Mouse (Mus musculus): ENCODE results near the gene Ltbp2.

The Ltbp2 gene

GRCm38 (mm10) chr12:84840734-84841133 is 35.6 kb downstream of the Ltbp2 start:
- no peak for DNase-seq (ENCODE audit: low read depth, low spot score)

DNA sequence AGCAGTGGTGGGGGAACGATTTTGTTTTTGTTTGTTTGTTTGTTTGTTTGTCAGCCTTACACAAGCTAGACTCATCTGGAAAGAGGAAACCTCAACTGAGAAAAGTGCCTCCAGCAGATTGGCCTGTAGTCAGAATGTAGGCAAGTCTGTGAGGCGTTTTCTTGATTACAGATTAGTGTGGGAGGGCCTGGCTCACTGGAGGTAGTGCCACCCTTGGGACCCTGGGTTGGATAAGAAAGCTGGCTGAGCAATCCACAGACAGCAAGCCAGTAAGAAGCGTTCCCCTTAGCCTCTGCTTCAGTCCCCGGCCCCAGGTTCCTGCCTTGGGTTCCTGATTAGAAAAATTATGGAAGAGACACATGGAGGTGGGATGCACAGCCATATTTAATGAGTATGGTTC is 36.4 kb downstream of the Ltbp2 start:
- no peak for DNase-seq (ENCODE audit: low read depth, low spot score)

DNA sequence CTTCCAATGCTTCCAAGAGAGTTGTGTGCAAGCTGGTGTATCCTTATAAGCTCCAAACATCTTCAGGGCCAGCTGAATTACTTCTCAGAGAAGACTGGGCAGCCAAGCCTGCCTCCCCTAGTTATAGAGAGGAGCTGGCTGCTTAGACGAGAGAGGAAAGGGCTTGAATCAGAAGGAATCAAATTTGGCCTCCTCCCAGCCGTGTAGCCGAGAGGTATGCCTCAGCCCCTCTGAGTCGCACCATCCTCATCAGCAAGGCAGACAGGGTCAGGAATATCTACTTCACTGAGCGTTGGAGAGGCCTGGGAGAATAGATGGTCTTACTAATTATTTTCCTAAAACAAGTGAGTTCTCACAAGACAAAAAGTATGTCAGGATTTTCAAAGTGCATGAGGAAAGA is 40.7 kb downstream of the Ltbp2 start:
- DNase-seq (ENCODE audit: low read depth, low spot score) = no peak

DNA sequence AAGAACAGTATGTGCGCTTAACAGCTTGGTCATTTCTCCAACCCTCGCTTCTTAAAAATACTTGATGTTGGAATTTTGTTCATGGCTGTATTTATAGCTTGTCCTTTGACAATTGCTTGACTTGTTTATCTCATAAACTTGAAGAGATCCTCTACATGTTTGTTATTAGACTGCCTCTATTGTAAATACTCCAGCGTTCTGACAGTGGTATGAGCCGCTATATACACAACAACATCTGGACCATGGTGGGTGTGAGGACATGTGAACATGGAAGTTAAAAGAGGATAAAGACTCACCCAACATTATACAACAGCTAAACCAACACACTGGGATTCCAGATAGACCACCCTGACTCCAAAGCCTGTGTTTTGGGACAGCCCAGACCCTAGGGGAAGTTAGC is 41.6 kb downstream of the Ltbp2 start:
- DNase-seq (ENCODE audit: low read depth, low spot score) = no peak

- no peak for DNase-seq (ENCODE audit: low read depth, low spot score)
Measured at GRCm38 (mm10) chr12:84831648-84832047, 44.7 kb downstream of the Ltbp2 start.

DNA sequence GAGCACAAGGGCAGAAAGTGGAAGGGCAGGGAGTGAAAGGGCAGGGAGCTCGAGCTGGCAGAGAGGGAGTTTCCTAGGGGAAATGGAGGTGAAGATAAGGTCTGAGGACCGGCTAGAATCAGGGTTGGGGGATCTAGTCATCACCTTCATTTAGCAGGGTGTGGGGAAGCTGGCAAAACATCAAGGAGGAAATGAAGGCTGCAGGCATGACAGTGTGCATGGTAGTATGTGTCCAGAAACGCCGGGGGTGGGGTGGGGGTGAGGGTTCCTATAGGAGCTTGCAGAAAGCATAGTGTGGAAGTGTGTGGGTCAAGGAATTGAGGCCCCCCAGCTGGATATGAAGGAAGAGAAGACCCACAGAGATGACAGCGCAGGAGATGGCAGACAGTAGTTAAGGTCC is 45.2 kb downstream of the Ltbp2 start:
- DNase-seq (ENCODE audit: low read depth, low spot score) = no peak

DNA sequence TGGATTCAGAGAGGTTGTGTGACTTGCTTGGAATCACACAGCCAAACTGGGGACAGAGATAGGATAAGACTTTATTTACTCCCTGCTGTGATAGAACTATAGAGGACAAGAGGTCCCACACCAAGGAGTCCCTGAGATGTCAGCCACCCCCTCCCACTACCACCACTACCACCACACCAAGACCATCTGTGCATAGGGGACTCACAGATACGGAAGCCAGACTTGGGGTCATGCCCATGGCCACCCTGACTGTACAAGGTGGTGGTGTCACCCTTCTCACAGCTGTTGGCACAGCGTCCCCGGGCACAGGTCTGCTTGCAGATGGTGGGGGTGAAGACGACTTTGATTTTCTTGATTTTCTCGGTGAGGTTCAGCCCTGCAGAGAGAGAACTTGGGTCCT is 45.9 kb downstream of the Ltbp2 start:
- DNase-seq (ENCODE audit: low read depth, low spot score) = no peak

GRCm38 (mm10) chr12:84829913-84830312 is 46.4 kb downstream of the Ltbp2 start:
- no peak for DNase-seq (ENCODE audit: low read depth, low spot score)

DNA sequence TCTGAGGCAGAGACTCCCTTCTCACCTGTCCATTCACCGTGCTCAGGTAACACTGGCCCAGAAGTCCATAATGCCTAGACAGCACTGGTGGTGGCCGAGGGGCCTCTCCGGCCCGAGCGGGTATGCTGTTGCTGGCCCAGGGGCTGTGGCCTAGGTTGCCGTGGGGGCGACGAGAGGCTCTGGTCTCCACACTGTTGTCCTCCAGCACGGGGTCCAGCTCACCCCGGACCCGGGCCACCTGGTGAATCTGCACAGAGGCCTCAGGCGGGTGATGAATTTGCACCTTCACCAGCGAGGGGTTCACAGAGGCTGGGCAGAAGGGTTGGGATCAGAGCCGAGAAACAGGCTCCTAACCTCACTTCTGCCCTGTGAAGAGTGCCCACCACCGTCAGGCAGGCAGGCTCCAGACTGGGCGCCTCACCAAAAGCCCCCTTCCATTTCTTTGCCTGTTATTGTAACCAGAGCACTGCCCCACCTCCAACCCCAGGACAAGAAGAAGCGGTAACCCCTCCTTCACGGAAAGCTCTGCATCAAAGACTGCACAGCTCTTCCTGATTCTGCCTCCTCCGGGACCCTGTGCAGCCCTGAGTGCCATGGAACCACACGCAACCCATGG is 47.1 kb downstream of the Ltbp2 start:
- no peak for DNase-seq (ENCODE audit: low read depth, low spot score)

DNA sequence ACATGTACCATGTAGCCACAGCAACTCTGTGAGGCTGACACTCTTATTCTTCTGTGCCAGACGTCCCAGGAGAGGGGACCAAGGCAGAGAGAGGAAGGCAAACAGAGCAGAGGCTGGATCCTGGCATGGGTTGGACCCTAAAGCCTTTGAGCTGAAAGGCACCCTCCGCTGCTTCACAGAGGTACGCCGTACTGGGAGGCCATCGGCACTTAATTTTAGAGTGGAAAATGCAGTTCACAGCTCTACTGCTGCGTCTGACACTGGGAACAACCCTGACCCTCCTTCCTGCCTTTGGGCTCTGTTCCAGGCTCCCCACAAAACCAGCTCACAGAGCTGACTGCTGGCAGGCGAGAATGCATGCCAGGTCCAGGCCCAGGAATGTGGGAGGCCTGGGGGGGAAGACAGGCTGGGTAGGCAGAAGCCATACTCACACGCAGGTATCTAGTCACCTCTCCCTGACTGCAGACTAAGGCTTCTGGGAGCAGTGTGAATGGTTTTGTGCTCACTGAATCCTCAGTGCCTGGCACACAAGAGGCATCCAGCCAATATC is 48.9 kb downstream of the Ltbp2 start:
- DNase-seq (ENCODE audit: low read depth, low spot score) = no peak

- no peak for DNase-seq (ENCODE audit: low read depth, low spot score)
Measured at GRCm38 (mm10) chr12:84824203-84824602, 52.1 kb downstream of the Ltbp2 start.

DNA sequence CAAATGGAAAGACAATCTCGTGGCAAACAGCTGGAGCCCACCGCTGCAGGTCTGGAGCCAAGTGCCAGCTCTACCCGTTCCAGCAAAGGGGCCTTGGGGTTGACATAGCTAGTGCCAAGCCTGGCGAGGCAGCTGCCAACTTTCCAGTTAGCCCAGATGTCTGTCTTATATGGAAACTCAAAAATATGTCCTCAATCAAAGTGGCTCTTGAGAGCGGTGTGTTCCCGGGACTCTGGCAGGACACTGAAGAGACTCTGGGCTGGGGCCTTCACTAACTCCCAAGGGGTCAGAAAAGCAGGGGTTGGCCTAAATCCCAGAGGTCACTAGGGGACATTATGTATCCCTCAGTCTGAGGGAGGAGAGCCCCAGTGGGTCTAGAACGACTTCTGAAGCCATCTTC is 52.7 kb downstream of the Ltbp2 start:
- DNase-seq (ENCODE audit: low read depth, low spot score) = no peak

- peak; percentile 32 for DNase-seq (ENCODE audit: low read depth, low spot score)
Measured at GRCm38 (mm10) chr12:84819236-84820168, 56.8 kb downstream of the Ltbp2 start.

- DNase-seq (ENCODE audit: low read depth, low spot score) = no peak
Measured at GRCm38 (mm10) chr12:84818496-84818895, 57.8 kb downstream of the Ltbp2 start.

DNA sequence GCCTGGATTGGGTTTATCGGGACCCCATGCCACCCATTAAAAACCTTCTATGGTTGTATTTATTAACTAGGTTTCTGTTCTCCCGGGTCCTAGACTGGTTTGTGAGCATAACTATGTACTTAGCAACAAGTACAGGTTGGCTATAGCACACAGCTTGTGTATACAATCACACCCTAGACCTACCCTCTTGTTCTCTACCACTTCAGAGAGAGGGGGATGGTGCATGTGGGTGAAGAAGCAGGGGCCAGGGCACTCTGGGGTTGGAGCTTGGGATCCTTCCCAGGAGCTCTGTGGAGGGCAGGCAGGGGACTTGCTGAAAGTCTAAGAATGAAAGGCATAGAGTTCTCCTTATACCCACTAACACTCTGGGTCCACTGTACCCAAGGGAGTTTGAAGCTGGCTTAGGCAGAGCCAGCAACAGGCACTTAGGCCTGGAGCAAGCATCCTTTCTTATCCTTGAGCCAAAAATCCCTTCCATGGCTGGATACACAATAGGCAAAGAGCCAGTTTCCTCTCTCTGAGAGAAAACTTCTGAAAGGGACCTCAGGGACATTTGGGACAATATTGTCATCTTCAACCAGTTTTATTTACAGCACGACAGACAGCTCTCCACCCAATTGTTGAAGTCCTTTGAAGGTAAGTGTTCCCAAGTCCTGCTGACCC is 61.5 kb downstream of the Ltbp2 start:
- DNase-seq (ENCODE audit: low read depth, low spot score) = no peak

GRCm38 (mm10) chr12:84813773-84814172 is 62.6 kb downstream of the Ltbp2 start:
- DNase-seq (ENCODE audit: low read depth, low spot score) = no peak

DNA sequence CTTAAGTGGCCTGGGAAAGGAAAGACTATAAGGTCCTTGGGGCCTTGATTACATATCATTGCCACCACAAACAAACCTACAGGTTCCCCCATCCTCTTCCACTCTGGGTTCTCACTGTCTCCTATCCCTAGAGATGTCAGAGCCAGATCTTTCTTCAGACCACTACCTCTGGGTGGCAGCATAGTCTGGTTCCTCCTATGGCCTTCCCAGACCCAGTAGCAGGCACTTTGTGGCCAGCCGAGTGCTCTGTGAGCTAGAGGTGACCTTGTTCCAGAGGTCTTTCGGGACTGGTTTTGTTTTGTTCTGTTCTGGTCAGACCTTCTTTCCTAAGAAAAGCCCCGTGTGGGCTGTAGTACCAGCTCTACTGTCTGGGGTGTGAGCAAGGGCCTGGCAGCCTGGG is 64.3 kb downstream of the Ltbp2 start:
- DNase-seq (ENCODE audit: low read depth, low spot score) = no peak

DNA sequence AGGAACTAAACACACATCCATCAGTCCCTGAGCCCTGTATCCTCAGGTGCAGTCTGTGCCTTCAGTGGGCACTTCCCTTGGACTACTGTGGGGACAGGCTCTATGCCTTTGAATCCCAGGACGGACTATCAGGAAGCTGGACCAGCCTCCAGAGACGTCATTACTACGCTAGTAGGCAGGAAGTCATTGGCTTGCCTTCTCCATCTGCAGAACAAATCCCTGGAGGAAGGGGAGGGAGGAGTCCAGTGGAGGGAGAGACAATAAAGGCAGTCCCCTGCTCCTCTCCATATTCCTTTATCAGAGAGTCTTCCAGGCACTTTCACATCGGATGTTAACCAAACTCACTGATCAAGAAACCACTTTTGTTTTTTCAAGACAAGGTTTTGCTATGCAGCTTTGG is 64.8 kb downstream of the Ltbp2 start:
- DNase-seq (ENCODE audit: low read depth, low spot score) = no peak

- DNase-seq (ENCODE audit: low read depth, low spot score) = no peak
Measured at GRCm38 (mm10) chr12:84810810-84811209, 65.5 kb downstream of the Ltbp2 start.

DNA sequence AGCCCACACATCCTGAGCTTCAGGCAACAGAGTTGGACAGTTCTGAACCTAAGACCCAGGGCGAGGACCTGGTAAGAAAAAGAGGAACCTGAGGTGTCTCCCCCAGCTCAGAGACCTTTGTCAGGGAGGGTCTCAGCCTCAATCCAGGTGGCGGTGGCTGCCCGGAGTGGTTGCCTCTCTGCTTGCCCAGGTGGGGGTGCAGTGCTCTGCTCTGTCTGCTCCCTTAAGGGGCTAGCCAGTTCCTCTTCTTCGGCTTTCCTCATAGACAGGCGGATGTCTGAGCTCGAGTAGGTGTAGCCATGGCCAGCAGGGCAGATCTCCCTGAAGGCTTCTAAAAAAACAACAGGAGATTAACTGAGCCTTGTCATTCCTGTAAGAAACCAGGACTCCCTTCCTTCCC is 67.3 kb downstream of the Ltbp2 start:
- DNase-seq (ENCODE audit: low read depth, low spot score) = no peak

DNA sequence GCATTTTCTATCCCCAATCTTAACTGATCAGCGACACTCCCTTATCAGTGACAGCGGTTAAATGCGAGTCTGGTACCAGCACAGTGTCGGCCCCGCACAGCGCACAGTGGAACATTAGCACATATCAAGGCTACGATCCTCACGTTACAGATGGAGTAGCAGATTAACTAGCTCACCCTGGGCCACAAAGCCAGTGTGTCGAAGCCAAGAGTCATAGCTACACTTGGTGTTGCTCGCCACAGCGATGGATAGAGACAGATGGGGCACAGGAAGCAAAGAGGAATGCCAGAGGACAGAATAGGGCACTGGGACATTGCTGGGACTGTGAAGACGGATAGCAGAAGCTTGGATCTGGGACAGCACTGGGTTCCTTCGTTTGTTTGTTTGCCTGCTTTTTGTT is 69.0 kb downstream of the Ltbp2 start:
- DNase-seq (ENCODE audit: low read depth, low spot score) = no peak

DNA sequence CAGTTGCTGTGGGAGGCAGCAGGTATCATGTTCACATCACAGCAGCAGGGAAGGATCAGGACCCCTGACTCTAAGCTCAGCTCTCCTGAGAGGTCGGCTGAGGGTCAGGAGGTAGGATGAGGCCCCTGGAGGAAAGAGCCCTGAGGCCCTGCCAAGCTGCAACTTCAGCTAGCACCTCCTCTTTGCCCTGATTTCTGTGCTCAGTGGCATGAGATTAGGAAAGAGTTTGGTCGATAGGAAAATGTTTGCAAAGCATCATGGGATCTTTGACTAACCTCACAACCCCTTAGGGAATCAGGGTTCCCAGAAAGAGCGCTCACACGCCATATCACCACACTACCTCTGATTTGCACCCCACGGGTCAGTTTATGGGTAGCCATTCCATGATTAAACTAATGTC is 69.6 kb downstream of the Ltbp2 start:
- DNase-seq (ENCODE audit: low read depth, low spot score) = no peak

Measured in forelimb bud, embryonic 11.5 days (tissue).